Mouse (Mus musculus): ENCODE data around the gene Fbxo11.

Gene Fbxo11

GRCm38 (mm10) chr17:88065031-88065800 lies at the start of gene Fbxo11:
Gene Fbxo11, minus strand, starts transcription at chr17:88065291.
- in situ Hi-C loops (cut with MboI, MseI): no loop called here

GRCm38 (mm10) chr17:88113883-88114229 lies 48.8 kb upstream of the Fbxo11 start:
- in situ Hi-C loops (cut with MboI, MseI): no loop called here

GRCm38 (mm10) chr17:88113015-88113882 lies 48.2 kb upstream of the Fbxo11 start:
- in situ Hi-C loops (cut with MboI, MseI): no loop called here

- in situ Hi-C loops (cut with MboI, MseI): no loop called here
Observed at GRCm38 (mm10) chr17:88111865-88112645, 47.0 kb upstream of the Fbxo11 start.

DNA sequence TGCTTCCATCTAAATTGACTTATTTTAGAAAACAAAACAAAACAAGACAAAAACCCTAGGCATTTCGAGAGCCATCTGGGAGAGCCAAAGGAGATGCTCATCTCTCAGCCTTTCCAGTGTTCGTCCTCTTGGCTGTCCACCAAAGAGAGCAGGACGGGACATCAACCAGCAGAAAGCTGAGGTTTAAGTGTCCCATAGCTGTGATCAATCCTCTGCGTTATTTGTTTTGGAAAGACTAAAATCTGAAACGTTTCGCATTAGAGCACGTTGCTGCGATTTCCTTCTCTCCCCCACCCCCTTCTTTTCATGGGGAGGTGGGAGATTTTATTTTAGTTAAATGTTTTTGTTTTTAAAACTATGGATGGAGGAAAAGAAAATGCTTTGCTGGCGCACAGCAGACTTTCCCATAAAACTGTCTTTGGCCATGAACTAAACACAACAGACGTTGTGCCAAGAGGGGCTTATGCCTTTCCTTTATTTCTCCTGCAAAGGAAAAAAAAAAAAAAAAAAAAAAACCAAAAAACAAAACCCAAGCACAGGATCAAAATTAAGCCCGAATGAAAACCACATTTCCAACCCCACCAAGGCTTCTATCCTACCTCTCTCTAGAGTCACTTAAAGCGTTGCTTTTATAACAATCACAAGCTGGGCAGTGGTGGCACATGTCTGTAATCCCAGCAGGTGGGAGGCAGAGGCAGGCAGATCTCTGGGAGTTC lies 46.1 kb upstream of the Fbxo11 start:
- in situ Hi-C loops (cut with MboI, MseI): no loop called here

DNA sequence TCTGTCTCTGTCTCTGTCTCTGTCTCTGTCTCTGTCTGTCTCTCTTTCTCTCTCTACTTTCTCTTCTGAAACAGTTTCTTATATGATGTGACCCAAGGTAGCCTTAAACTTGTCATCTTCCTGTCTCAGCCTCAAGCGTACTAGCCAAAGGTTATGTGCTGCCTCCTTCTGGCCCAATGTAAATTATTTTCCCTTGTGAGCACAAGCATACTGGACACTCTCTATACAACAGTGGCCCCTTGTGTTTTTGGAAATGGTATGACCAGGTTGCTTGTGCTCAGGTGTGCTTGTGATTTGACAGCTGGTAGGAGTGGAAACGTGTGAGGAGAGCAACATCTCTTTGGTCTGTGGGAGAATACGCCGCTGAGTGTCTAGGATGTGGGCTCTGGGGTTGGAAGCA lies 42.6 kb upstream of the Fbxo11 start:
- in situ Hi-C loops (cut with MboI, MseI): loop anchor here (5.0 kb wide), 1 partner anchor 35 kb away; no protein-coding TSS in a partner anchor

DNA sequence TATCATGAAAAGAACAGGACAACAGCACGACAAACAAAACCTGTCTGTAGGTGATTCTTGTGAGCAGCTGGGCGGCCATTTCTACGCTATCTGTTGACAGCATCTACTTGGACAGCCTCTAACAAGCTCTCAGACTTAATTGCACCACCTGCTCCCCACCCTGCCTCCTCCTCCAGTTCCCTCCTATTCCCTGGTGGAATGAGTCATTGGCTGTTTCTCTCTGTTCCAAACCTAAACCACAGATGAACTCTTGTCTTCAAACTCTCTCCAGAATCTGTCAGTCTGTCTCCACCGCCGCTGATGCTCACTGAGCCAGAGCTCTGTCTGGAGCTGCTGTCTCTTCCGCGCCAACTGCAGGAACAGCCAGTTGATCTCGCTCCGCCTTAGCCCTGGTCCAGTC lies 41.3 kb upstream of the Fbxo11 start:
- in situ Hi-C loops (cut with MboI, MseI): loop anchor here (5.0 kb wide), 1 partner anchor 34 kb away; no protein-coding TSS in a partner anchor

GRCm38 (mm10) chr17:88102597-88102996 lies 37.5 kb upstream of the Fbxo11 start:
- in situ Hi-C loops (cut with MboI, MseI): no loop called here

GRCm38 (mm10) chr17:88098181-88098852 lies 33.2 kb upstream of the Fbxo11 start:
- in situ Hi-C loops (cut with MboI, MseI): no loop called here

- in situ Hi-C loops (cut with MboI, MseI): no loop called here
Observed at GRCm38 (mm10) chr17:88097543-88097942, 32.5 kb upstream of the Fbxo11 start.

DNA sequence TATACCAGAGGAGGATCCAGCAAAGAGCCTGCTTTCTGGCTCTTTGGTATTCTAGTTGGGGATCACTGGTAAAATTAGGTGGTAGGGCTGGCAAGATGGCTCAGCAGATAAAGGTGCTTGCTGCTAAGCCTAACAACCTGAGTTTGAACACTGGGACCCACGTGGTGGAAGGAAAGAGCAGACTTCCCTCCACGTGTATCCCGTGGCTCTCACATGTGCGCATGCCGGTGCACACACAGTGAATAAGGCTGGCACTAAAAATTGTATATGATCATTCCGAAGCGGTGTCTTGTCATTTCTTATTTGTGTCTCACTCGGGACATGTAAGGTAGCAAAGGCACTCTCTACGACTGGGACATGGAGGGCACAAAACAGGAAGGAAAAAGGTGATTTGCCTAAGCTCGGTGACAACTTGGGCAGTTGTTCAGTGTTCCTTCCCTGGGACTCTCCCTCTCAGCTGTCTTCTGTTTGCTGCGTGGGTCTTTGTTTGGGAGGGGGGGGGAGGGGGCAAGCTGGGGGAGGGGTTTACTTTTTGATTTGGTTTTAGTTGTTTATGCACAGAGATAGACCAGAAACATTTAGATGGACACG lies 31.8 kb upstream of the Fbxo11 start:
- in situ Hi-C loops (cut with MboI, MseI): no loop called here

GRCm38 (mm10) chr17:88095517-88096198 lies 30.6 kb upstream of the Fbxo11 start:
- in situ Hi-C loops (cut with MboI, MseI): no loop called here

GRCm38 (mm10) chr17:88094327-88094726 lies 29.2 kb upstream of the Fbxo11 start:
- in situ Hi-C loops (cut with MboI, MseI): no loop called here

DNA sequence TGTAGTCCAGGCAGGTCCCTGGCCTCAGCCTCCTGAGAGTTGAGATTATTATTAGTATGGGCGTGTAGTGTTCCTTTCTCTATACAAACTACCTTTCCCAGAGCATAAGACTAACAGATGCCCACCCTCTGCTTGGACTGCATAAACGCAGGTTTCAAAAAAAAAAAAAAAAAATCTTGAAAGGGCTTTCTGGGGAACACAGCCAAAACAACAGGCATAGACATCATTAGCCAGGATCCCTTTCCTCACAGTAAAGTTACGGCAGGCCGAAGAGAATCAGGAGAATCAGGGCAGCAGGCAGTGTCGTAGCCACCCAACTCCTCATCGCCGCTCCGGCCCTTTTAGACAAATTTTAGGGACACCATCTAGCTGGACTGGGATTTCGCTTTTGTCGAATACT lies 28.7 kb upstream of the Fbxo11 start:
- in situ Hi-C loops (cut with MboI, MseI): no loop called here

DNA sequence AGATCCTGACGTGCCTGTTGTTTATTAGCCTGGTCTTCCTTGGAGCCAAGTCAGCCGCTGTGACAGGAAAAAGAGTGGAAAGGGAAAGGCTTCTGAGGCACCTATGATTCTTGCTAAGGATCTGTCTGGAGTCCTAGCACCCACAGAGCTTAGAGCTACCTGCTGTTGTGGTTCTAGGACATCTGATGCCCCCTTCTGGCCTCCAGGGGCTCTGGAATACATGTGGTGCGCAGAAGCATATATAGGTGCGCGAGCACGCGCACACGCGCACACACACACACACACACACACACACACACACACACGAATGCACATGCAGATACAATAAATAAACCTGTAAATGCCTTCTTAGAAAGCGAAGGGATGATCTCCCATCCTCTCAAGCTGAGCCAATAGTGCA lies 20.9 kb upstream of the Fbxo11 start:
- in situ Hi-C loops (cut with MboI, MseI): no loop called here

- in situ Hi-C loops (cut with MboI, MseI): no loop called here
Observed at GRCm38 (mm10) chr17:88081446-88081845, 16.4 kb upstream of the Fbxo11 start.

- in situ Hi-C loops (cut with MboI, MseI): loop anchor here (10.0 kb wide), 1 partner anchor 55 kb away; no protein-coding TSS in a partner anchor
Observed at GRCm38 (mm10) chr17:88079771-88080170, 14.7 kb upstream of the Fbxo11 start.

- in situ Hi-C loops (cut with MboI, MseI): loop anchor here (5.0 to 10.0 kb wide), 2 partner anchors 35 to 47 kb away; no protein-coding TSS in a partner anchor
Observed at GRCm38 (mm10) chr17:88072047-88072446, 7.0 kb upstream of the Fbxo11 start.

- in situ Hi-C loops (cut with MboI, MseI): no loop called here
Observed at GRCm38 (mm10) chr17:88068024-88068719, 3.1 kb upstream of the Fbxo11 start.
